Mouse (Mus musculus) lung, postnatal 0 days (tissue): ENCODE data around the gene Larp1b. TPM values are rescaled to one million over a fixed set of nuclear protein-coding genes. Genes with fewer than 3 reads are reported as not detected.

Experiments used
- ATAC-seq: fragments of 200-750 bp; cut with Nextera tagmentation; 2 replicates; pipeline ENCODE4 v1.8.0; 2017; ENCODE audit warnings: moderate library complexity
- DNase-seq: peaks from one replicate; pipeline ENCODE4 v3.0.0-alpha.2; 2016; ENCODE audit warnings: low spot score
- H3K27ac ChIP-seq: fragments of 300-500 bp; sonication (generic); 2 replicates; pipeline ENCODE4 v1.5.1; 2014; ENCODE audit warnings: antibody characterized with exemption, mild to moderate bottlenecking, low read length, mixed read lengths
- H3K27me3 ChIP-seq: fragments of 300-500 bp; sonication (generic); replicated peaks from 2 replicates; pipeline ENCODE4 v1.6.1; 2014; ENCODE audit warnings: low read length, mixed read lengths; ENCODE audit not compliant: insufficient read depth
- H3K36me3 ChIP-seq: fragments of 300-500 bp; sonication (generic); 2 replicates; pipeline ENCODE4 v1.6.1; 2014; ENCODE audit warnings: low read length, mixed read lengths; ENCODE audit not compliant: insufficient read depth
- H3K4me1 ChIP-seq: fragments of 300-500 bp; sonication (generic); 2 replicates; pipeline ENCODE4 v1.6.1; 2014; ENCODE audit warnings: antibody characterized with exemption, low read depth, low read length, mixed read lengths; ENCODE audit not compliant: insufficient read depth
- H3K4me2 ChIP-seq: fragments of 300-500 bp; sonication (generic); replicated peaks from 2 replicates; pipeline ENCODE4 v1.6.1; 2014; ENCODE audit warnings: low read depth, mild to moderate bottlenecking, low read length, moderate library complexity, mixed read lengths
- H3K4me3 ChIP-seq: fragments of 300-500 bp; sonication (generic); 2 replicates; pipeline ENCODE4 v1.5.1; 2014; ENCODE audit warnings: low read depth, low read length
- H3K9ac ChIP-seq: fragments of 300-500 bp; sonication (generic); replicated peaks from 2 replicates; pipeline ENCODE4 v1.6.1; 2014; ENCODE audit warnings: low read depth, mild to moderate bottlenecking
- H3K9me3 ChIP-seq: fragments of 300-500 bp; sonication (generic); 2 replicates; pipeline ENCODE4 v1.6.1; 2016; ENCODE audit warnings: low read length, mixed read lengths
- CTCF ChIP-seq: IDR thresholded peaks from 2 replicates; pipeline ENCODE4 v1.5.1; 2016; ENCODE audit warnings: antibody characterized with exemption, mild to moderate bottlenecking
- EP300 ChIP-seq: IDR thresholded peaks from 2 replicates; pipeline ENCODE4 v1.6.1; 2016; ENCODE audit warnings: antibody characterized with exemption, mild to moderate bottlenecking, control low read depth
- WGBS: fragments of 180-500 bp; shearing (Covaris S2); extraction: QIAGEN DNeasy Blood & Tissue Kit; methylation state at CpG from one replicate; pipeline ENCODE4 v1.1.7; 2014; 5-methylcytosine and 5-hydroxymethylcytosine counted together
- polyA plus RNA-seq: library from polyadenylated mRNA; unstranded; fragments of >200 nt; fragmentation: Nextera tagmentation; extraction: Ambion mirVana; gene quantifications from 2 replicates; pipeline ENCODE4 v1.2.1, GENCODE M21; 2015

The Larp1b gene
- polyA plus RNA-seq, 1 experiment from 2014 or later = 7.2 TPM

GRCm38 (mm10) chr3:41014946-41015345 lies 65.3 kb downstream of the Larp1b start:
- H3K27me3 ChIP-seq = no peaks in the 10 kb centered on the region
- H3K27ac ChIP-seq = no peak overlapping the region
- no peak overlapping the region for H3K4me3 ChIP-seq
- peak; percentile 59 for DNase-seq
- no peaks in the 10 kb centered on the region for H3K36me3 ChIP-seq
- H3K4me1 ChIP-seq = no peaks in the 10 kb centered on the region
- TF ChIP-seq CTCF (no peak), EP300 (no peak)
- 44% methylated on average over 6 of the region's 6 CpGs for WGBS
- no peaks in the 10 kb centered on the region for H3K9me3 ChIP-seq
- no peak overlapping the region for H3K9ac ChIP-seq
- ATAC-seq = peak; percentile 50
- no peak overlapping the region; the same call in 1 of the 2 replicates for H3K4me2 ChIP-seq

- Histone ChIP-seq H3K36me3 (no peaks in the 10 kb centered on the region), H3K4me1 (no peaks in the 10 kb centered on the region), H3K4me3 (no peak overlapping the region), H3K27ac (no peak overlapping the region), H3K9ac (no peak overlapping the region), H3K27me3 (no peaks in the 10 kb centered on the region), H3K9me3 (no peaks in the 10 kb centered on the region), H3K4me2 (no peak overlapping the region)
- ATAC-seq (no peak), DNase-seq (no peak)
- TF ChIP-seq CTCF (no peak), EP300 (no peak)
- 39% methylated on average over 3 of the region's 3 CpGs for WGBS
Measured at GRCm38 (mm10) chr3:41018022-41018608, 68.5 kb downstream of the Larp1b start.

- Histone ChIP-seq H3K4me2 (no peak overlapping the region), H3K9me3 (no peaks in the 10 kb centered on the region), H3K4me3 (no peak overlapping the region), H3K27ac (no peak overlapping the region), H3K9ac (no peak overlapping the region), H3K4me1 (no peaks in the 10 kb centered on the region), H3K27me3 (no peaks in the 10 kb centered on the region), H3K36me3 (no peaks in the 10 kb centered on the region)
- DNase-seq (peak; percentile 23), ATAC-seq (no peak; the same call in 1 of the 2 replicates)
- TF ChIP-seq EP300 = no peak
- no peak for TF ChIP-seq CTCF
- WGBS = 69% methylated on average over 7 of the region's 7 CpGs
Measured at GRCm38 (mm10) chr3:41020687-41021086, 71.1 kb downstream of the Larp1b start.

GRCm38 (mm10) chr3:41021980-41022379 lies 72.4 kb downstream of the Larp1b start:
- H3K4me2 ChIP-seq = no peak overlapping the region
- no peak for ATAC-seq
- WGBS = 41% methylated on average over 6 of the region's 6 CpGs
- TF ChIP-seq CTCF (no peak), EP300 (no peak)
- H3K4me1 ChIP-seq = no peaks in the 10 kb centered on the region
- no peaks in the 10 kb centered on the region for H3K36me3 ChIP-seq
- H3K27ac ChIP-seq = no peak overlapping the region
- H3K4me3 ChIP-seq = no peak overlapping the region
- H3K9ac ChIP-seq = no peak overlapping the region
- H3K27me3 ChIP-seq = no peaks in the 10 kb centered on the region
- no peaks in the 10 kb centered on the region for H3K9me3 ChIP-seq
- no peak for DNase-seq

GRCm38 (mm10) chr3:41030705-41031104 lies 81.1 kb downstream of the Larp1b start:
- no peak for TF ChIP-seq CTCF
- no peak for TF ChIP-seq EP300
- no peaks in the 10 kb centered on the region for H3K27me3 ChIP-seq
- no peak overlapping the region for H3K4me3 ChIP-seq
- DNase-seq (no peak), ATAC-seq (no peak)
- no peak overlapping the region for H3K4me2 ChIP-seq
- H3K36me3 ChIP-seq = no peaks in the 10 kb centered on the region
- H3K4me1 ChIP-seq = no peaks in the 10 kb centered on the region
- no peaks in the 10 kb centered on the region for H3K9me3 ChIP-seq
- 87% methylated on average over 1 of the region's 1 CpGs for WGBS
- H3K9ac ChIP-seq = no peak overlapping the region
- no peak overlapping the region for H3K27ac ChIP-seq

- 68% methylated on average over 12 of the region's 12 CpGs for WGBS
- DNase-seq (no peak), ATAC-seq (no peak)
- no peaks in the 10 kb centered on the region for H3K4me1 ChIP-seq
- H3K27me3 ChIP-seq = no peaks in the 10 kb centered on the region
- H3K36me3 ChIP-seq = no peaks in the 10 kb centered on the region
- H3K9ac ChIP-seq = no peak overlapping the region
- no peak overlapping the region for H3K4me3 ChIP-seq
- H3K4me2 ChIP-seq = no peak overlapping the region
- TF ChIP-seq CTCF (no peak), EP300 (no peak)
- no peak overlapping the region for H3K27ac ChIP-seq
- no peaks in the 10 kb centered on the region for H3K9me3 ChIP-seq
Measured at GRCm38 (mm10) chr3:41031286-41032210, 81.9 kb downstream of the Larp1b start.
